Mouse (Mus musculus) liver, embryonic 14.5 days (tissue): ENCODE data around the gene Lmbrd1. TPM values are rescaled to one million over a fixed set of nuclear protein-coding genes. Genes with fewer than 3 reads are reported as not detected.
"Not testable (repeated sequence)": the region's sequence is repeated elsewhere in the genome, so short reads cannot be mapped to it uniquely, and the experiment has no call there.

Experiments
- ATAC-seq: fragments of 200-750 bp; cut with Nextera tagmentation; 2 replicates; pipeline ENCODE4 v1.8.0; 2017; ENCODE audit warnings: moderate number of reproducible peaks, mild to moderate bottlenecking, moderate library complexity; ENCODE audit not compliant: insufficient read depth
- DNase-seq, 3 experiments: peaks; one replicate each; pipeline ENCODE4 v3.0.0-alpha.2; 2012 to 2013; ENCODE audit warnings: low read depth in 3 of 3, low spot score in 3 of 3
- H3K27ac ChIP-seq: fragments of 300-500 bp; sonication (generic); 2 replicates; pipeline ENCODE4 v1.5.1; 2014; ENCODE audit warnings: moderate library complexity, mild to moderate bottlenecking, control low read depth, inconsistent platforms
- H3K27me3 ChIP-seq: fragments of 300-500 bp; sonication (generic); 2 replicates; pipeline ENCODE4 v1.6.1; 2014; ENCODE audit warnings: mild to moderate bottlenecking, low read length, moderate library complexity; ENCODE audit not compliant: control insufficient read depth, insufficient read depth
- H3K36me3 ChIP-seq: fragments of 300-500 bp; sonication (generic); replicated peaks from 2 replicates; pipeline ENCODE4 v1.6.1; 2014; ENCODE audit warnings: low read depth; ENCODE audit not compliant: control insufficient read depth, insufficient read depth
- H3K4me1 ChIP-seq, 2 experiments: fragments of 200-500 bp in 1 of 2; fragments of 300-500 bp in 1 of 2; sonication (generic) in 1 of 2; replicated peaks; 2 replicates each; pipeline ENCODE4 v1.6.1; 2012 to 2014; ENCODE audit warnings: antibody characterized with exemption in 1 of 2, inconsistent platforms in 1 of 2, low read length in 1 of 2; ENCODE audit not compliant: control insufficient read depth in 2 of 2, insufficient read depth in 2 of 2
- H3K4me2 ChIP-seq: fragments of 300-500 bp; sonication (generic); 2 replicates; pipeline ENCODE4 v1.6.1; 2014; ENCODE audit warnings: low read depth, mild to moderate bottlenecking, control low read depth, moderate library complexity
- H3K4me3 ChIP-seq, 2 experiments: fragments of 200-500 bp in 1 of 2; fragments of 300-500 bp in 1 of 2; sonication (generic) in 1 of 2; 2 replicates each; pipeline ENCODE4 v1.5.1; 2012 to 2014; ENCODE audit warnings: low read depth in 2 of 2, low read length in 2 of 2, mild to moderate bottlenecking in 2 of 2, control low read depth in 1 of 2, inconsistent platforms in 1 of 2, moderate library complexity in 1 of 2; ENCODE audit not compliant: insufficient read depth in 1 of 2
- H3K9ac ChIP-seq: fragments of 300-500 bp; sonication (generic); replicated peaks from 2 replicates; pipeline ENCODE4 v1.6.1; 2014; ENCODE audit warnings: mild to moderate bottlenecking, control low read depth, moderate library complexity
- H3K9me3 ChIP-seq: fragments of 300-500 bp; sonication (generic); 2 replicates; pipeline ENCODE4 v1.6.1; 2016; ENCODE audit warnings: low read length, mixed read lengths; ENCODE audit not compliant: control insufficient read depth
- CTCF ChIP-seq: IDR thresholded peaks from 2 replicates; pipeline ENCODE4 v1.5.1; 2016; ENCODE audit warnings: antibody characterized with exemption, low read depth, control low read depth
- EP300 ChIP-seq: IDR thresholded peaks from 2 replicates; pipeline ENCODE4 v1.6.1; 2016; ENCODE audit warnings: antibody characterized with exemption, low read depth
- WGBS: fragments of 180-500 bp; shearing (Covaris S2); extraction: QIAGEN DNeasy Blood & Tissue Kit; methylation state at CpG from one replicate; pipeline ENCODE4 v1.1.7; 2014; ENCODE audit not compliant: insufficient replicate concordance; 5-methylcytosine and 5-hydroxymethylcytosine counted together
- polyA plus RNA-seq, 2 experiments: library from polyadenylated mRNA; depleted of rRNA in 1 of 2; stranded (reverse) in 1 of 2; unstranded in 1 of 2; fragments of >200 nt; fragmentation: Nextera tagmentation in 1 of 2; extraction: Ambion mirVana in 1 of 2; gene quantifications; 2 replicates each; pipeline versions ENCODE4 v1.2.1 to v1.2.3; 2012 to 2014

Gene Lmbrd1
- polyA plus RNA-seq, 2 experiments: 5.9 to 12.6 TPM

DNA sequence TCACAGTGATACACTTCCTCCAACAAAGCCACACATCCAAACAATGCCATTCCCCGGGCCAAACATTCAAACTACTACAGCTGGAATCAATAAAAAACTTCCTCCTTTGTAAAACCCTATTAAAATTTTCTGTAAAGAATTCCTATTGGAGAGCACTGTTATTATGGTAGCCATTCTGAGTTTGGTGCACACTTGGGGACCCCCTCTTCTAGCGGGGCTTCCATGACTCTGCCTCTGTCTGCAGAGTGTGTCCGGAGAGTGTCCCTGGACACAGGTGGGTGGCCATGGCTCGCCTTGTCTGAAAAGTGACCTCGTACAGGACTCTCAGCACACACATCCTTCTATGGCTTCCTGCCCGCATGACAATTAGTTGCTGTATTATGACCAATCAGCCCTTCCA, 114.7 kb downstream of the Lmbrd1 start:
- TF ChIP-seq CTCF: no peak
- TF ChIP-seq EP300: no peak
- no peak overlapping the region for H3K27ac ChIP-seq
- no peak overlapping the region for H3K4me3 ChIP-seq
- H3K27me3 ChIP-seq: no peaks in the 10 kb centered on the region
- 68% methylated on average over 6 of the region's 6 CpGs for WGBS
- H3K9me3 ChIP-seq: no peaks in the 10 kb centered on the region
- DNase-seq: no peak
- H3K36me3 ChIP-seq: no peaks in the 10 kb centered on the region
- ATAC-seq: no peak
- no peak overlapping the region for H3K9ac ChIP-seq
- no peaks in the 10 kb centered on the region for H3K4me1 ChIP-seq
- H3K4me2 ChIP-seq: no peak overlapping the region

GRCm38 (mm10) chr1:24807971-24808370, 129.5 kb downstream of the Lmbrd1 start:
- not testable (repeated sequence) for H3K27me3 ChIP-seq, H3K9me3 ChIP-seq, H3K4me2 ChIP-seq, H3K9ac ChIP-seq, H3K27ac ChIP-seq, H3K4me3 ChIP-seq, H3K36me3 ChIP-seq, ATAC-seq, DNase-seq, H3K4me1 ChIP-seq
- 85% methylated on average over 20 of the region's 21 CpGs for WGBS

Other genes starting within 250 kb of the Lmbrd1 start
- gene Col19a1, start 91.2 kb upstream of the Lmbrd1 start, polyA plus RNA-seq (2012; rRNA removed): not detected in 2 replicates
- gene Col19a1, start 91.2 kb upstream of the Lmbrd1 start, polyA plus RNA-seq (2014; fragmentation: Nextera tagmentation; extraction: Ambion mirVana): not detected in 2 replicates